Mouse (Mus musculus): ENCODE results near the gene Ppm1h. TPM values are rescaled to one million over a fixed set of nuclear protein-coding genes. Genes with fewer than 3 reads are reported as not detected.
A peak's percentile ranks its signal among the peaks of the same experiment; 100 is the strongest.

Ppm1h gene
- polyA plus RNA-seq, 1 experiment from 2014 or later = 7.6 TPM

DNA sequence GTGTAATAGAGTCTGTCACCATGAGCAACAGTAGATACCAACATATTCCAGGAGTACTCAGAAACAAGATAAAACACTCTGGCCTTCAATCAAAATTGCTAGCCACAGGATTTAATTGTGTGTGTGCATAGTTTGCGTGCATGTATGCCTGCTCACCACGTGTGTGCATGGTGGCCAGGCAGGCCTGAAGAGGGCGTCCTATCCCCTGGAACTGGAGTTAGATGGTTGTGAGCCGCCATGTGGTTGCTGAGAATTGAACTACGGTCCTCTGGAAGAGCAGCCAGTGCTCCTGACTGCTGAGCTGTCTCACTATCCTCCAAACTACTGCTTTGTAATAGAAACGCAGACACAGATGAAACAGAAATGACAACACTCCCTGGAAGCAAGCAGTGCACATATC, 312.0 kb downstream of the Ppm1h start:
- peaks cover 11% of the 10 kb centered on the region for H3K36me3 ChIP-seq
- H3K4me3 ChIP-seq = no peak overlapping the region
- no peak overlapping the region for H3K9ac ChIP-seq
- WGBS = 87% methylated on average over 6 of the region's 6 CpGs
- no peaks in the 10 kb centered on the region for H3K27me3 ChIP-seq
- no peak overlapping the region for H3K4me2 ChIP-seq
- H3K4me1 ChIP-seq = peaks cover 25% of the 10 kb centered on the region
- H3K9me3 ChIP-seq = no peaks in the 10 kb centered on the region
- peak overlapping the region; percentile 72 for H3K27ac ChIP-seq
- ATAC-seq (ENCODE audit: borderline replicate concordance, extremely low read depth, low FRiP score, low TSS enrichment) = no peak

- ATAC-seq (ENCODE audit: borderline replicate concordance, extremely low read depth, low FRiP score, low TSS enrichment) = no peak
- Histone ChIP-seq H3K27me3 (no peaks in the 10 kb centered on the region), H3K4me2 (no peak overlapping the region), H3K27ac (peak overlapping the region; percentile 72), H3K4me1 (peaks cover 25% of the 10 kb centered on the region), H3K9me3 (no peaks in the 10 kb centered on the region), H3K9ac (no peak overlapping the region), H3K4me3 (no peak overlapping the region), H3K36me3 (peaks cover 15% of the 10 kb centered on the region)
- WGBS = 73% methylated on average over 9 of the region's 9 CpGs
Measured at GRCm38 (mm10) chr10:122991053-122991452, 312.5 kb downstream of the Ppm1h start.

GRCm38 (mm10) chr10:122991648-122992047, 313.1 kb downstream of the Ppm1h start:
- 84% methylated on average over 9 of the region's 9 CpGs for WGBS
- Histone ChIP-seq H3K36me3 (peaks cover 19% of the 10 kb centered on the region), H3K9me3 (no peaks in the 10 kb centered on the region), H3K4me2 (no peak overlapping the region), H3K9ac (no peak overlapping the region), H3K4me1 (peaks cover 23% of the 10 kb centered on the region), H3K4me3 (no peak overlapping the region), H3K27me3 (no peaks in the 10 kb centered on the region), H3K27ac (peak overlapping the region; percentile 72)
- no peak for ATAC-seq (ENCODE audit: borderline replicate concordance, extremely low read depth, low FRiP score, low TSS enrichment)

DNA sequence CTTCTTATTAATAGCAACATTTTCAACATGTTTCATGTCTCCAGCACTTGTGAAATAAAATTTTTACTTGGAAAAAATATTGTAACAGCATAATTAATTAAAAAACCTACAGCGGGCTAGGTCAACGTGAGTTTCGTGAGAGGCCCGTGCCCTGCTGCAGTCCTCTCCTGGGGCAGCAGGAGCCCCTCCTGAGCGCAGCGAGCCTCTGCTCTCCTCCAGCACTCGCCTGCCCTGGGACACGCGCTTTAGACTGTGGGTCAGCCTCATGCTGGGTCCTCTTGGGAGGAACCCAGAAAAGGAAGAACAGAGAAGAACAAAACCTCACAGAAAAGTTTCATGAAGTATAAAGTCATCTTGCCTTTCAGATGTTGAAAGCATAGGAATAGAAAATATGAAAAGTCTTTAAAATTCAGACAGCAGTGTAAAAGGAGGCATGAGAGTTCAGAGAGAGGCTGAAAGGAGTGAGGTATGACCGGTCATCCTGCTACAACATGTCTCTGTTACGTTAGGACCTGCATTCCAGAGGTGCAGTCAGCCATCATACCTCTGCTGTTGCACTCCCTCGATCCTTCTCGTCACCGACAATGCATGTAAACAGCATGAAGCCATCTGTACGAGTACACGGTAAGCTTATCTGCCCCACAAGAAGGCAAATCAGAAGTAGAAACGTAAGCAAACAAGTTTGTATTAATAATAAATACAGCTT, 316.0 kb downstream of the Ppm1h start:
- no peak overlapping the region for H3K4me2 ChIP-seq
- WGBS = 77% methylated on average over 17 of the region's 17 CpGs
- H3K36me3 ChIP-seq = peaks cover 47% of the 10 kb centered on the region
- H3K27ac ChIP-seq = no peak overlapping the region
- no peak for ATAC-seq (ENCODE audit: borderline replicate concordance, extremely low read depth, low FRiP score, low TSS enrichment)
- H3K9me3 ChIP-seq = no peaks in the 10 kb centered on the region
- no peaks in the 10 kb centered on the region for H3K27me3 ChIP-seq
- H3K9ac ChIP-seq = no peak overlapping the region
- H3K4me3 ChIP-seq = no peak overlapping the region
- H3K4me1 ChIP-seq = peaks cover 11% of the 10 kb centered on the region; the same call in 1 of the 2 replicates

MicroRNAs encoded within 50 kb of the gene (microRNA counts, 519-probe panel; counts per million panel counts)
- microRNA mmu-let-7i = 4,293 counts per million, percentile 98 among the panel's probes with 10 or more counts

Small RNA genes lying within 50 kb of the gene (microRNA-seq; reads per million reads assigned to microRNA genes)
- not detected for gene Mir6412
- not detected for gene Mir8104
- 74,977 reads per million, percentile 99 among the genes with 10 or more reads in this experiment for gene Mirlet7i

Other genes starting within 250 kb of the Ppm1h start
- 0.72 and 1.3 TPM in 2 replicates for gene Avpr1a, start 230.3 kb upstream of the Ppm1h start, polyA plus RNA-seq (2015; fragmentation: Nextera tagmentation; extraction: Ambion mirVana)

Measured in lung, embryonic 15.5 days (tissue).